Mouse (Mus musculus) ES-E14 (cell line): ENCODE results near the gene Scg5. TPM values are rescaled to one million over a fixed set of nuclear protein-coding genes. Genes with fewer than 3 reads are reported as not detected.

Experiments used
- DNase-seq: peaks from one replicate; pipeline ENCODE4 v3.0.0-alpha.2; 2013; ENCODE audit warnings: low read depth, low spot score
- H3K27ac ChIP-seq: 2 replicates; pipeline ENCODE4 v1.5.1; 2012; ENCODE audit warnings: low read depth, mild to moderate bottlenecking, low read length, moderate library complexity, mixed read lengths; ENCODE audit not compliant: poor library complexity, insufficient read depth, severe bottlenecking
- H3K36me3 ChIP-seq: 2 replicates; pipeline ENCODE4 v1.6.1; 2012; ENCODE audit warnings: mild to moderate bottlenecking, low read length, moderate library complexity, mixed read lengths; ENCODE audit not compliant: control insufficient read depth, poor library complexity, insufficient read depth, severe bottlenecking
- H3K4me1 ChIP-seq, 2 experiments: fragments of 150-350 bp in 1 of 2; sonication (generic) in 1 of 2; 2 replicates each; pipeline ENCODE4 v1.6.1; 2012; ENCODE audit warnings: low read length in 2 of 2, mild to moderate bottlenecking in 1 of 2, mixed read lengths in 1 of 2; ENCODE audit not compliant: control insufficient read depth in 2 of 2, insufficient read depth in 2 of 2, poor library complexity in 1 of 2
- H3K4me3 ChIP-seq, 2 experiments: fragments of 150-350 bp in 1 of 2; sonication (generic) in 1 of 2; 2 replicates each; pipeline ENCODE4 v1.5.1; 2012; ENCODE audit warnings: low read length in 2 of 2, low read depth in 1 of 2, mild to moderate bottlenecking in 1 of 2, mixed read lengths in 1 of 2; ENCODE audit not compliant: insufficient read depth in 1 of 2, poor library complexity in 1 of 2, severe bottlenecking in 1 of 2
- H3K9ac ChIP-seq: 2 replicates; pipeline ENCODE4 v1.6.1; 2012; ENCODE audit warnings: low read depth, mild to moderate bottlenecking, low read length, mixed read lengths; ENCODE audit not compliant: poor library complexity, insufficient read depth, severe bottlenecking
- H3K9me3 ChIP-seq: fragments of 150-350 bp; sonication (generic); 2 replicates; pipeline ENCODE4 v1.6.1; 2012; ENCODE audit warnings: low read depth, mild to moderate bottlenecking, low read length; ENCODE audit not compliant: control insufficient read depth, insufficient read depth
- CHD2 ChIP-seq: IDR thresholded peaks from 2 replicates; pipeline ENCODE4 v1.6.1; 2014; ENCODE audit warnings: mild to moderate bottlenecking, low read depth, low read length, inconsistent platforms
- HCFC1 ChIP-seq: IDR thresholded peaks from 2 replicates; pipeline ENCODE4 v1.6.1; 2012; ENCODE audit warnings: low read length, inconsistent platforms, borderline replicate concordance; ENCODE audit not compliant: insufficient read depth
- MAFK ChIP-seq: IDR thresholded peaks from 2 replicates; pipeline ENCODE4 v1.6.1; 2014; ENCODE audit warnings: mild to moderate bottlenecking, low read depth, low read length, inconsistent platforms; ENCODE audit not compliant: insufficient read depth
- ZC3H11A ChIP-seq: IDR thresholded peaks from 2 replicates; pipeline ENCODE4 v1.6.1; 2012; ENCODE audit warnings: low read depth, mild to moderate bottlenecking, inconsistent platforms, low read length, borderline replicate concordance
- ZNF384 ChIP-seq: IDR thresholded peaks from 2 replicates; pipeline ENCODE4 v1.6.1; 2012; ENCODE audit warnings: low read depth, low read length, inconsistent platforms
- in situ Hi-C, 2 experiments: fragments of 600-800 bp; cut with MboI; formaldehyde crosslinking; loops; one replicate each; pipeline ENCODE4 v1.15.1; 2025; ENCODE audit warnings: low sequenced_read_pairs in 2 of 2, inconsistent platforms in 1 of 2; ENCODE audit not compliant: unreplicated experiment in 2 of 2
- total RNA-seq: library from RNA; depleted of rRNA; stranded (reverse); fragments of 300-350 nt; gene quantifications from 2 replicates; pipeline ENCODE4 v1.2.3, GENCODE M21; 2012

Scg5 gene
- total RNA-seq, 1 experiment = not detected

GRCm38 (mm10) chr2:113841656-113842437 lies 12.9 kb upstream of the Scg5 start:
- Histone ChIP-seq H3K4me3 (no peak overlapping the region), H3K9ac (no peak overlapping the region), H3K4me1 (peaks cover 0 to 1% of the 10 kb centered on the region in 2 experiments; a peak in 1 of 4 replicates), H3K36me3 (peaks cover 24% of the 10 kb centered on the region), H3K27ac (no peak overlapping the region), H3K9me3 (no peaks in the 10 kb centered on the region)
- in situ Hi-C loops = loop anchor here in 1 of 2 experiments (25.0 kb wide), 1 partner anchor 295 kb away; no protein-coding TSS in a partner anchor
- DNase-seq = no peak
- TF ChIP-seq ZC3H11A (no peak), HCFC1 (no peak)

GRCm38 (mm10) chr2:113839488-113839887 lies 10.6 kb upstream of the Scg5 start:
- Histone ChIP-seq H3K4me3 (no peak overlapping the region), H3K27ac (no peak overlapping the region), H3K36me3 (peaks cover 30% of the 10 kb centered on the region), H3K4me1 (no peaks in the 10 kb centered on the region), H3K9ac (no peak overlapping the region), H3K9me3 (no peaks in the 10 kb centered on the region)
- in situ Hi-C loops = loop anchor here in 1 of 2 experiments (25.0 kb wide), 1 partner anchor 298 kb away; no protein-coding TSS in a partner anchor
- no peak for DNase-seq
- TF ChIP-seq CHD2 = no peak
- no peak for TF ChIP-seq MAFK
- TF ChIP-seq ZNF384 = no peak
- TF ChIP-seq HCFC1 = no peak
- TF ChIP-seq ZC3H11A = no peak

- in situ Hi-C loops = loop anchor here in 1 of 2 experiments (25.0 kb wide), 1 partner anchor 302 kb away; no protein-coding TSS in a partner anchor
- H3K36me3 ChIP-seq = peaks cover 19% of the 10 kb centered on the region
- no peak overlapping the region for H3K9ac ChIP-seq
- H3K4me1 ChIP-seq = no peaks in the 10 kb centered on the region
- H3K27ac ChIP-seq = no peak overlapping the region
- no peaks in the 10 kb centered on the region for H3K9me3 ChIP-seq
- no peak overlapping the region for H3K4me3 ChIP-seq
- no peak for TF ChIP-seq CHD2
- no peak for TF ChIP-seq HCFC1
- TF ChIP-seq ZC3H11A = no peak
- no peak for TF ChIP-seq ZNF384
- no peak for TF ChIP-seq MAFK
- DNase-seq = no peak
These were observed 6.3 kb upstream of the Scg5 start for GRCm38 (mm10) chr2:113835219-113835618.

- H3K4me1 ChIP-seq = peaks cover 0 to 2% of the 10 kb centered on the region in 2 experiments; a peak in 1 of 4 replicates
- no peak for TF ChIP-seq HCFC1
- in situ Hi-C loops = loop anchor here in 1 of 2 experiments (25.0 kb wide), 1 partner anchor 309 kb away; no protein-coding TSS in a partner anchor
- H3K9ac ChIP-seq = no peak overlapping the region
- peak overlapping the region; percentile 32 to 45; a peak in 3 of 4 replicates for H3K4me3 ChIP-seq
- no peaks in the 10 kb centered on the region for H3K9me3 ChIP-seq
- no peak for DNase-seq
- H3K36me3 ChIP-seq = peaks cover 1% of the 10 kb centered on the region; the same call in 1 of the 2 replicates
- no peak overlapping the region for H3K27ac ChIP-seq
These were observed 607 bp downstream of the Scg5 start for GRCm38 (mm10) chr2:113828086-113828942.
